Mouse (Mus musculus): ENCODE data around the gene Cdh13.

Gene Cdh13

DNA sequence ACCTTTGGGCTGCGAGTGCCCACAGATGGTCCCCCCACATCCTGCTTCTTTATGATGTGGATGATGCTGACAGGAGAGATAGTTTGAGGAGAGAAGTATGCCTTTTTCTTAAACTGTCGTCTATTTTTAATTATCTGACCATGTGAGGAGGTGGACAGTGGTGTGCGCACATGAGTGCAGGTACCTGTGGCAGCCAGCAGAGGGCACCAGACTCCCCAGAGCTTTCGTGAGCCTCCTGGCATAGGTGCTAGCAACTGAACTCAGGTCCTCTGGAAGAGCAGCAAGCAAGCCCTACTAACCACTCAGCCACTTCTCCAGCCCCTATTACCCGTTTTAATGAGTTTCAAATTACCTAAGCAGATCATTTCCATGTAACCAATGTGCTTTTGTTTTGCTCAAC is 1016.8 kb downstream of the Cdh13 start:
- DNase-seq (ENCODE audit: inconsistent age in 2 of 2, low spot score in 1 of 2): no peak

- peak in 1 of 2 experiments; percentile 40 for DNase-seq (ENCODE audit: inconsistent age in 2 of 2, low spot score in 1 of 2)
Measured at GRCm38 (mm10) chr8:119304196-119304595, 1020.7 kb downstream of the Cdh13 start.

DNA sequence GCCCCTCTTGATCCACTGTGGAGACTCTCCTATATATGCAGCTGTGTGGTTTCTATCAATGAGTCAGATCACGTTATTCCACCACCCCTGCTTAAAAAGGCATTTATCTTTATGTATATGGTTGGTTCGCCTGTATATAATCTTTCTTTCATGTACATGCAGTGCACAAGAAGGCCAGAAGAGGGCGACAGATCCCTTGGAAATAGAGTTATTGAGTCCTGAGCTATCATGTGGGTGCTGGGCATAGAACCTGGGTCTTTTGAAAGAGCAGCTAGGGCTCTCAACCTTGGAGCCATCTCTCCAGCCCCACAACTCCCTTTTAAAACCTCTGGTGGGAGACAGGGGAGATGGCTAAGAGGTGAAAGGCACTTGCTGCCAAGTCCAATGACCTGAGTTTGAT is 1027.9 kb downstream of the Cdh13 start:
- peak in 1 of 2 experiments; percentile 60 for DNase-seq (ENCODE audit: inconsistent age in 2 of 2, low spot score in 1 of 2)

- no peak for DNase-seq (ENCODE audit: inconsistent age in 2 of 2, low spot score in 1 of 2)
Measured at GRCm38 (mm10) chr8:119323215-119323614, 1039.7 kb downstream of the Cdh13 start.

DNA sequence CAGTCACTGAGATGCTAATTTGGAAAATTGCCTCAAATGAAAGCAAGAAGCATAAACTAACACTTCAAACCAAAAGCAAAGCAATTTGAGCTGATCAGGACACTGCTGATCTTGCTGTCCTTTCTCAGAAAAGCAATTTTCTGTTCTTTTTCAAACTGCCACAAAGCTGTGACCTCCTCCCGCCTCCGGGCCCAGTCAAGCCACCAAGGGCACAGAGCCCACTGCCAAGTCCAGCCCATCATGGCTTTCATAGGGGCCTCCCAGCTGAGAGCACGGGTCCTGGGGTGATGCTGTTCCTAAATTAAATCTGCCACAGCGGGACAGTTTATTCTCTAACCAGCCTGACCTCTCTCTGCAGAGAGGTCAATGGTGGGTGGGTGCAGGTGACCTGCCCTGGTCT is 1056.0 kb downstream of the Cdh13 start:
- no peak for DNase-seq (ENCODE audit: inconsistent age in 2 of 2, low spot score in 1 of 2)

DNA sequence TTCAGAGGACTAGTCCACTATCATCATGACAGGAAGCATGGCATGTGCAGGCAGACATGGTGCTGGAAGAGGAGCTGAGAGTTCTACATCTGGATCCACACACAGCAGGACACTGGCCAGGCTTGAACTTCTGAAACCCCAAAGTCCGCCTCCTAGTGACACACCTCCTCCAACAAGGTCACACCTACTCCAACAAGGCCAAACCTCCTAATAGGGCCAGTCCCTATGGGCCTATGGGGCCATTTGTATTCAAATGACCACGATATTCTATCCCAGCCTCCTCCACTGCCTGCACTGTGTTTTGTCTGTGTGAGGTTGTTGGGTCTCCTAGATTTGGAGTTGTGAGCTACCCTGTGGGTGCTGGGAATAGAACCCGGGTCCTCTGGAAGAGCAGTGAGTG is 1060.1 kb downstream of the Cdh13 start:
- peak in 1 of 2 experiments; percentile 17 for DNase-seq (ENCODE audit: inconsistent age in 2 of 2, low spot score in 1 of 2)

DNA sequence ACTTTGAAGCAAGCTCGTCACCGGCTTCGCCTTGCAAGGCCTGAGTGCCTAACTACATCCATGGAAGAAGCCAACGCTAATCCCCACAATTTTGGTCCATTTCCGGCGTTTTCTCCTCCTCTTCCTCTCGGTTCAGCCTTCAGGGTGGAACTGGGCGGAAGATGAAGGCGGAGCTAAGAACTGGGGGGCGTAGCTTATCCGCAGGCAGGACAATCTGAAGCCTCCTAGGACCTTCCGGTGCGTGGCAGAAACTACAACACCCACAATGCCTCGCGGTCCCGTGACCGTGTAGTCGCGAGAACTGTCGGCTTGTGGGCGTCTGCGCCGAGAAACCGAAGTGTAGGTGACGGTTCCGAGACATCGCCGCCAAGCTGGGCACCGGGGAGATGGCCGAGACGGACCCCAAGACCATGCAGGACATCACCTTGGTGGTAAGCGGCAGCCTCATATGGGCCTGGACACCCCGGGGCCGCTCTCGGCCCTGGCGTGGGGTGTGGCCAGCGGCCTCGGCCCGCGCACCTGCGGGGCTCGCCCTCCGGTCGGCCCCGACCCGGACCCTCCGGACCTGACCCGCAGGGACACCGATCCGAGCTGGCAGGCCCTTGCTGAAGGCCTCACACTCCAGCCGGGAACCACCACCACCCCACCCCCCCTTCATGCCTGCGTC is 1060.8 kb downstream of the Cdh13 start, which contains the start of gene Hsbp1:
Gene Hsbp1 (plus strand): TSS at position 299 of the 667 bp plus-strand sequence.
- peak; percentile 97 to 99 for DNase-seq (ENCODE audit: inconsistent age in 2 of 2, low spot score in 1 of 2)

- DNase-seq (ENCODE audit: inconsistent age in 2 of 2, low spot score in 1 of 2): peak in 1 of 2 experiments; percentile 19
Measured at GRCm38 (mm10) chr8:119345029-119345682, 1061.6 kb downstream of the Cdh13 start.

- no peak for DNase-seq (ENCODE audit: inconsistent age in 2 of 2, low spot score in 1 of 2)
Measured at GRCm38 (mm10) chr8:119345683-119346075, 1062.1 kb downstream of the Cdh13 start.

DNA sequence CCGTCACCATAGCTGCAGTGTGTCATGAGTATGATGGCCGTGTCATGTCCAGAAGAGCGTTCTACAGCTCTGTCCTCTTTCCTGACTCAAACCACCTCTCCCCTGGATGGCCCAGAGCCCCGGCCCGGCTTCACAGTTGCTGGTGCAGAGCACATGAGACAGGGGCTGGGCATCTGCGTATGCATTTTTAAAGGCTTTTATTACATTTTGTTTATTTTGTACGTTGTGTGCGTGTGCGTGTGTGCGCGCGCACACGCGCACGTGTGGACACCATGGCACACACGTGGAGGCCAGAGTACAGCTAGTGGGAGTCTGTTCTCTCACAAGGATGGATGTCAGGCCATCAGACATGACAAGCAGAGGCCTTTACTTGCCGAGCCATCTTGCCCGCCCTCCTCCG is 1068.1 kb downstream of the Cdh13 start:
- no peak for DNase-seq (ENCODE audit: inconsistent age in 2 of 2, low spot score in 1 of 2)

DNA sequence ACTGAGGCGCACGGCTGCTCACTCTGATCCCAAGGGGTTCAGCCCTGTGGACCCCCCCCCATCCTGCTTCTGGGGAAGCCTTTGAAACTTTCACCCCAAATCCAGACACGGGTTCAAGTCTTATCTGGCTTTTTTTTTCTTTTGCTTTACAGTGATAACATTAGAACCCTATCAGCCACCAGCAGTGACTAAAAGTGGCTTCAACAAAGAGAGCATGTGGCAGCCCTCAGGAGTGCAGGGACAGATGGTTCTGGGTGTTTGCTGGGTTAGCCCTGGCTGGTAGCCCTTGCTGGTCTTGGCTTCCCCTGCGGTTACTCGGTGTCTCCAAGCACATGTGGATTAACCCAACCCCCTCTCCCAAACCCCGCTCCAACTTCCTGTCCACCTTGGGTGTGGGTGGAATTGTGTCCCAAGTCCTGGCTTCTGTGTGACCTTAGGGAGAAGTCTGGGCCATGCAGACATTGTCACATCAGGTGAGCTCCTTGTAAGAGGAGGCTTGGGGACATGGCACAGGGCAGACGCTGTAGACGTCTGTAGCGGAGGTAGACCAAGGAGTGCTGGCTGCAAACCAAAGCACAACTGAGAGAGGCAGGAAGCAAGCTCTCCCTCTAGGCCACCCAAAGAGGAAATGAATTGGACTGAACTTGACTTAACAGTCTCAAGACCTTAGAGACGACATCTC is 1069.6 kb downstream of the Cdh13 start:
- no peak for DNase-seq (ENCODE audit: inconsistent age in 2 of 2, low spot score in 1 of 2)

DNA sequence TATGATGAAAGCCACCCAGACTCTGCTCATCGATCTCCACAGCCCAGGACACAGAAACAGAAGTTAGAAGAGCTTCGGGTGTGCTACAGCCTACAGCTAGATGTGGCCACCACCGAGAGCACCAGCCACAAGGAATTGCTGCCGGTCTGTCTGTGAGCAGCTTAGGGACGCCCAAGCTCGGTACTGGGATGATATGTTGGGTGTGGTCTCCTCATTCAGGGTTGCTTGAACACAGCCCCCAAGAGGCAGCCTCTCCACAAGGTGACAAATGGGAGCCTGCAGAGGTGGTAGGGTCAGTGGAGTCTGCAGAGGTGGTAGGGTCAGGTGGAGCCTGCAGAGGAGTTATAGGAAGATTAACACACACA is 1070.1 kb downstream of the Cdh13 start:
- no peak for DNase-seq (ENCODE audit: inconsistent age in 2 of 2, low spot score in 1 of 2)

GRCm38 (mm10) chr8:119356631-119357030 is 1073.1 kb downstream of the Cdh13 start:
- DNase-seq (ENCODE audit: inconsistent age in 2 of 2, low spot score in 1 of 2): peak in 1 of 2 experiments; percentile 30

- DNase-seq (ENCODE audit: inconsistent age in 2 of 2, low spot score in 1 of 2): no peak
Measured at GRCm38 (mm10) chr8:119358175-119358574, 1074.6 kb downstream of the Cdh13 start.

DNA sequence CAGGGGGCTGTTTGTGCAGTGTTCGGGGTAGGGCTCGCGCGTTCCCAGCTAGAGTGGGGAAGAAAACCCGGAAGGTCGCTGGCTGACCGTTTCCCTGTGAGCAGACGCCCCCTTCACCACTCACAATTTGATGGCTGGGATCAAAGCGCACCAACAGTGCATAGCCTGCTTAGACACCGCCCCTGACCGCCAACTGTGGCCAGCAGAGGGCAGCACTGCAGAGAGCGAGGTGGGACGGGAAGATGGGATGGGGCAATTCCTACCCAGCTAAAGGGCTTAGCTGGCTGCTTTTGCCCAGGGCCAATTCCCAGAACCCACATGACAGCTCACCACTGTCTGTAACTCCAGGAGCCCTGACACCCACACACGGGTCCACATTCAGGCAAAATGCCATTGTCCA is 1075.3 kb downstream of the Cdh13 start:
- peak; percentile 44 to 86 for DNase-seq (ENCODE audit: inconsistent age in 2 of 2, low spot score in 1 of 2)

GRCm38 (mm10) chr8:119360686-119361295 is 1077.3 kb downstream of the Cdh13 start:
- DNase-seq (ENCODE audit: inconsistent age in 2 of 2, low spot score in 1 of 2): peak in 1 of 2 experiments; percentile 66
